Mouse (Mus musculus) granulocyte monocyte progenitor cell, adult 5-6 weeks (primary cell): Measurements from ENCODE around the gene Zdhhc22. TPM values are rescaled to one million over a fixed set of nuclear protein-coding genes. Genes with fewer than 3 reads are reported as not detected.

ENCODE experiments used
- ATAC-seq: replicated peaks from 2 replicates; pipeline ENCODE4 v1.8.0; 2016; ENCODE audit warnings: mild to moderate bottlenecking, moderate TSS enrichment, inconsistent platforms; ENCODE audit not compliant: poor library complexity, severe bottlenecking
- total RNA-seq, 2 experiments: library from RNA; stranded (forward) in 1 of 2; stranded (reverse) in 1 of 2; fragments of 200-712, 200-1000 nt in 1 of 2; fragments of >200 nt in 1 of 2; fragmentation: Nextera tagmentation in 1 of 2; gene quantifications; 2 replicates each; pipeline ENCODE4 v1.2.3; 2014 to 2017

Gene Zdhhc22
- total RNA-seq, 2 experiments from 2014 or later: not detected

DNA sequence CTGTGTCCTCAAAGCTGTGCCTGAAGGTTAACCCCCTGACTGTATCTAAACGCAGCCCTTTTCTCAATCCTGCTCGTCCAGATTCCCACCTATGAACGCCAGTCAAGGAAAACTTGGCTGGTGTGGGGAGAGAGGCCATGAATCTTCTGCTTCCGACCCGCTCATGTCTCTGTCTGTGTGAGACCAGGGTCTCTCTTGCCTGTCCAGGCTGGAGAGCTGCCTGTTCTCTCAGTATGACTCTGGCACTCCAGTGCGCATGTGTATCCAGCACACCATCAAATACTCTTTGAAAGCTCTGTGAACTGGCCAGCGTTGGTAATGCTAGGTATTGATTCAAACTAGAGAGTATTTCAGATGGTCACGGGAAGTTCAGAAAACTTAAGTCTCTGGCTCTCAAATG lies 46.8 kb downstream of the Zdhhc22 start:
- no peak for ATAC-seq

GRCm38 (mm10) chr12:86941734-86942486 lies 48.3 kb downstream of the Zdhhc22 start:
- ATAC-seq: no peak

- no peak for ATAC-seq
These were observed 49.1 kb downstream of the Zdhhc22 start for GRCm38 (mm10) chr12:86941173-86941572.

DNA sequence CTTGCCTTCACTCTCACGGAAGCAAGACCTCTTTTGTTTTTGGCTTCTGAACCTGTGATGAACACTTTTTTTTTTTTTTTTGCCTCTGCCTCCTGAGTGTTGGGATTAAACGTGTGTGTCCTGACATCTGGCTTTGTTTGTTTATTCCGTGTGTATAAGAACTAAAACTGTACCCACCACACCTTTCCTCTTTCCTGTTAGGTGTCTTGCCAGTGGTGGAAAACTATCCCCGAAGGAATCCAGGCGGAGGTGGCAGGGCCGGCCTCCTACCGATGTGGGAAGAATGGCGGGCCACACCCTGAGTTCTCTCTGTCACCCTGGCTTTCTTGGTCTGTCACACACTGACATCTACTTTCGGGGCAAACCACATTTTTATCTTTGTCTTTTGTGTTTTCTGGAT lies 51.7 kb downstream of the Zdhhc22 start:
- ATAC-seq: no peak

- no peak for ATAC-seq
These were observed 53.5 kb downstream of the Zdhhc22 start for GRCm38 (mm10) chr12:86936587-86937343.

DNA sequence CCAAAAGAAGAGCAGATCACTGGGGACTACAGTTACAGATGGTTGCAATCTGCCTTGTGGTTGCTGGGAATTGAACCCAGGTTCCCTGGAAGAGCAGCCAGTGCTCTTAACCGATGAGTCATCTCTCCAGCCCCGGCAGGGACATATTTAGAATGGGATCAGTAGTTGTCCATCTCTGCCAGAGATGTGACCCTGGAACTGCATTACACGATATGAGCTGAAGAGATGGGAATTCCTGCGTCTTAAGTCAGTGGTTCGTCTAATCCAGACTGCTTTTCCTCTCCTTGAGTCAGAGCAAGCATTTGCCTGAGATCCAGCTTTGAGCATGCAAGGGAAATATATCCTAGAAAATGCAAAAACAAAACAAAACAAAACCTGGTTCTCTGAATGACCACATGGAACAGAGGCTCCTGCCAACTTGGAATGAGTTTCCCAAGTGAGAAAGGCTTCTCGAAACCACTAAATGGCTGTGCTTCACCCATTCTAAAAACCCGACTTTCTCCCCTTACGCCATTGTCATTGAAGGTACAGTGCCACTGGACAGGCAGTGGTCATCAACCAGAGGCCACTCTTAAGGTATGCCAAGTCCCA lies 54.4 kb downstream of the Zdhhc22 start:
- no peak for ATAC-seq

GRCm38 (mm10) chr12:86934748-86935147 lies 55.5 kb downstream of the Zdhhc22 start:
- ATAC-seq: no peak

DNA sequence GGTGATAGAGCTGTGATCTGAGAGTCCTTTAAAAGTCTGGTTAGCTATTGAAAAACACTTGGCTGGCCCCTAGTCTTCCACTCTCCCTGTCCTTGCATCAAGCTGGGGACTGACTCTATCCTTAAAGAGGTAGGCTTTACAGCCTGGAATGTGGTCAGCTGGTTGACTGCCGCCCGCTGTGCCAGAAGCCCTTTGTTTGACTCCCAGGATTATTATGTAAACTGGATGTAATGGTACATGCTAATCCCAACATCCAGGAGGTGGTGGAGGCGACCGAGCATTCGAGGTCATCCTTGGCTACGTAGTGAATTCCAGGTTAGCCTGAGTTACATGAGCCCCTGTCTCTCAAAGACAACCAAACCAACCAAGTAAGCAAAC lies 57.7 kb downstream of the Zdhhc22 start:
- no peak for ATAC-seq

GRCm38 (mm10) chr12:86931919-86932574 lies 58.2 kb downstream of the Zdhhc22 start:
- no peak for ATAC-seq

- ATAC-seq: no peak
These were observed 59.1 kb downstream of the Zdhhc22 start for GRCm38 (mm10) chr12:86930934-86931729.

Other genes starting within 250 kb of the Zdhhc22 start
- gene Irf2bpl, start 105.6 kb downstream of the Zdhhc22 start, total RNA-seq (2014; fragmentation: Nextera tagmentation): 1.2 and 1.8 TPM in 2 replicates
- gene Irf2bpl, start 105.6 kb downstream of the Zdhhc22 start, total RNA-seq (2017): 0.15 and 0.78 TPM in 2 replicates
- 23.5 and 32.3 TPM in 2 replicates for gene Cipc, start 43.4 kb downstream of the Zdhhc22 start, total RNA-seq (2014; fragmentation: Nextera tagmentation)
- 18.5 and 19.9 TPM in 2 replicates for gene Cipc, start 43.4 kb downstream of the Zdhhc22 start, total RNA-seq (2017)
- not detected in 2 replicates for gene Tmem63c, start 30.9 kb upstream of the Zdhhc22 start, total RNA-seq (2014; fragmentation: Nextera tagmentation)
- not detected in 2 replicates for gene Tmem63c, start 30.9 kb upstream of the Zdhhc22 start, total RNA-seq (2017)
- not detected in 2 replicates for gene Ngb, start 112.1 kb upstream of the Zdhhc22 start, total RNA-seq (2014; fragmentation: Nextera tagmentation)
- gene Ngb, start 112.1 kb upstream of the Zdhhc22 start, total RNA-seq (2017): not detected in 2 replicates
- gene Gstz1, start 156.7 kb upstream of the Zdhhc22 start, total RNA-seq (2014; fragmentation: Nextera tagmentation): 34.2 and 45.7 TPM in 2 replicates
- 22.3 and 28.8 TPM in 2 replicates for gene Gstz1, start 156.7 kb upstream of the Zdhhc22 start, total RNA-seq (2017)
- gene Pomt2, start 157.5 kb upstream of the Zdhhc22 start, total RNA-seq (2014; fragmentation: Nextera tagmentation): 8.8 and 11.8 TPM in 2 replicates
- gene Pomt2, start 157.5 kb upstream of the Zdhhc22 start, total RNA-seq (2017): 7.9 and 9.8 TPM in 2 replicates
- gene Samd15, start 209.3 kb upstream of the Zdhhc22 start, total RNA-seq (2014; fragmentation: Nextera tagmentation): 3.2 TPM in 1 of 2 replicates, not detected in the other
- gene Samd15, start 209.3 kb upstream of the Zdhhc22 start, total RNA-seq (2017): not detected in 2 replicates
- 9.6 and 9.8 TPM in 2 replicates for gene Tmed8, start 210.0 kb upstream of the Zdhhc22 start, total RNA-seq (2014; fragmentation: Nextera tagmentation)
- gene Tmed8, start 210.0 kb upstream of the Zdhhc22 start, total RNA-seq (2017): 5.4 and 8.0 TPM in 2 replicates
- gene Noxred1, start 248.3 kb upstream of the Zdhhc22 start, total RNA-seq (2014; fragmentation: Nextera tagmentation): 1.8 TPM in 1 of 2 replicates, not detected in the other
- gene Noxred1, start 248.3 kb upstream of the Zdhhc22 start, total RNA-seq (2017): not detected in 2 replicates